Mouse (Mus musculus): Measurements from ENCODE around the gene Adamts10.

- TF ChIP-seq CTCF (IDR thresholded peaks at IDR 0.05; ENCODE audit: extremely low read depth, insufficient read depth, low read length) (no peak), POLR2A (IDR thresholded peaks at IDR 0.05; ENCODE audit: extremely low read depth, insufficient read depth, low read length) (no peak)
Measured at GRCm38 (mm10) chr17:33526506-33526905, 2.5 kb downstream of the Adamts10 start.

Measured in cortical plate, adult 2 months (tissue).